Mouse (Mus musculus): ENCODE results near the gene Ntrk2. TPM values are rescaled to one million over a fixed set of nuclear protein-coding genes. Genes with fewer than 3 reads are reported as not detected.
"Not testable (repeated sequence)": the region's sequence is repeated elsewhere in the genome, so short reads cannot be mapped to it uniquely, and the experiment has no call there.

The Ntrk2 gene
- polyA plus RNA-seq, 1 experiment from 2014 or later, result 4.7 TPM

- WGBS, result 78% methylated on average over 4 of the region's 4 CpGs
- H3K4me1 ChIP-seq, result peaks cover 6% of the 10 kb centered on the region; the same call in 1 of the 2 replicates
- ATAC-seq (ENCODE audit: extremely low read depth, insufficient number of reproducible peaks, low FRiP score, low TSS enrichment), result no peak
- H3K36me3 ChIP-seq, result no peaks in the 10 kb centered on the region
- H3K27me3 ChIP-seq (replicated peaks), result no peaks in the 10 kb centered on the region
- H3K9ac ChIP-seq, result no peak overlapping the region
- H3K27ac ChIP-seq (replicated peaks), result no peak overlapping the region
- no peak overlapping the region for H3K4me3 ChIP-seq
- no peaks in the 10 kb centered on the region for H3K9me3 ChIP-seq
- H3K4me2 ChIP-seq, result no peak overlapping the region
Measured at GRCm38 (mm10) chr13:59089016-59089415, 282.6 kb downstream of the Ntrk2 start.

GRCm38 (mm10) chr13:59091138-59091971 is 285.0 kb downstream of the Ntrk2 start:
- Histone ChIP-seq H3K9ac (no peak overlapping the region), H3K27me3 (replicated peaks) (no peaks in the 10 kb centered on the region), H3K9me3 (no peaks in the 10 kb centered on the region), H3K4me1 (peaks cover 6% of the 10 kb centered on the region; the same call in 1 of the 2 replicates), H3K27ac (replicated peaks) (no peak overlapping the region; the same call in 1 of the 2 replicates), H3K4me2 (no peak overlapping the region), H3K4me3 (no peak overlapping the region), H3K36me3 (no peaks in the 10 kb centered on the region)
- no peak for ATAC-seq (ENCODE audit: extremely low read depth, insufficient number of reproducible peaks, low FRiP score, low TSS enrichment)
- 41% methylated on average over 13 of the region's 13 CpGs for WGBS

- 68% methylated on average over 10 of the region's 10 CpGs for WGBS
- no peaks in the 10 kb centered on the region for H3K27me3 ChIP-seq (replicated peaks)
- peaks cover 6% of the 10 kb centered on the region; the same call in 1 of the 2 replicates for H3K4me1 ChIP-seq
- H3K9ac ChIP-seq, result no peak overlapping the region
- no peak overlapping the region for H3K4me3 ChIP-seq
- no peak overlapping the region for H3K4me2 ChIP-seq
- ATAC-seq (ENCODE audit: extremely low read depth, insufficient number of reproducible peaks, low FRiP score, low TSS enrichment), result no peak
- no peak overlapping the region for H3K27ac ChIP-seq (replicated peaks)
- H3K36me3 ChIP-seq, result no peaks in the 10 kb centered on the region
- no peaks in the 10 kb centered on the region for H3K9me3 ChIP-seq
Measured at GRCm38 (mm10) chr13:59092045-59092857, 285.9 kb downstream of the Ntrk2 start.

GRCm38 (mm10) chr13:59092858-59093154 is 286.4 kb downstream of the Ntrk2 start:
- Histone ChIP-seq H3K4me3 (no peak overlapping the region), H3K27me3 (replicated peaks) (no peaks in the 10 kb centered on the region), H3K9me3 (no peaks in the 10 kb centered on the region), H3K4me2 (no peak overlapping the region), H3K27ac (replicated peaks) (no peak overlapping the region), H3K9ac (no peak overlapping the region), H3K4me1 (peaks cover 6% of the 10 kb centered on the region; the same call in 1 of the 2 replicates), H3K36me3 (no peaks in the 10 kb centered on the region)
- WGBS, result 27% methylated on average over 4 of the region's 4 CpGs
- no peak for ATAC-seq (ENCODE audit: extremely low read depth, insufficient number of reproducible peaks, low FRiP score, low TSS enrichment)

- no peak overlapping the region for H3K4me3 ChIP-seq
- ATAC-seq (ENCODE audit: extremely low read depth, insufficient number of reproducible peaks, low FRiP score, low TSS enrichment), result no peak
- no peak overlapping the region for H3K9ac ChIP-seq
- H3K36me3 ChIP-seq, result no peaks in the 10 kb centered on the region
- no peaks in the 10 kb centered on the region for H3K9me3 ChIP-seq
- 84% methylated on average over 7 of the region's 7 CpGs for WGBS
- H3K27ac ChIP-seq (replicated peaks), result no peak overlapping the region
- no peak overlapping the region for H3K4me2 ChIP-seq
- H3K4me1 ChIP-seq, result peaks cover 6% of the 10 kb centered on the region; the same call in 1 of the 2 replicates
- H3K27me3 ChIP-seq (replicated peaks), result peaks cover 4% of the 10 kb centered on the region; the same call in 1 of the 2 replicates
Measured at GRCm38 (mm10) chr13:59094722-59095121, 288.4 kb downstream of the Ntrk2 start.

GRCm38 (mm10) chr13:59095811-59096391 is 289.5 kb downstream of the Ntrk2 start:
- ATAC-seq (ENCODE audit: extremely low read depth, insufficient number of reproducible peaks, low FRiP score, low TSS enrichment), result no peak
- H3K9ac ChIP-seq, result no peak overlapping the region
- WGBS, result 39% methylated on average over 10 of the region's 10 CpGs
- H3K4me3 ChIP-seq, result no peak overlapping the region
- H3K4me1 ChIP-seq, result peaks cover 6% of the 10 kb centered on the region; the same call in 1 of the 2 replicates
- H3K4me2 ChIP-seq, result no peak overlapping the region
- no peak overlapping the region for H3K27ac ChIP-seq (replicated peaks)
- no peaks in the 10 kb centered on the region for H3K36me3 ChIP-seq
- H3K27me3 ChIP-seq (replicated peaks), result peaks cover 4% of the 10 kb centered on the region; the same call in 1 of the 2 replicates
- no peaks in the 10 kb centered on the region for H3K9me3 ChIP-seq

- H3K4me2 ChIP-seq, result no peak overlapping the region
- H3K27me3 ChIP-seq (replicated peaks), result peaks cover 4% of the 10 kb centered on the region; the same call in 1 of the 2 replicates
- ATAC-seq (ENCODE audit: extremely low read depth, insufficient number of reproducible peaks, low FRiP score, low TSS enrichment), result no peak
- H3K4me1 ChIP-seq, result no peaks in the 10 kb centered on the region
- H3K4me3 ChIP-seq, result no peak overlapping the region
- no peak overlapping the region for H3K27ac ChIP-seq (replicated peaks)
- no peaks in the 10 kb centered on the region for H3K9me3 ChIP-seq
- H3K9ac ChIP-seq, result no peak overlapping the region
- no peaks in the 10 kb centered on the region for H3K36me3 ChIP-seq
- 38% methylated on average over 10 of the region's 10 CpGs for WGBS
Measured at GRCm38 (mm10) chr13:59100086-59100485, 293.7 kb downstream of the Ntrk2 start.

- not testable (repeated sequence) for H3K9ac ChIP-seq; H3K27me3 ChIP-seq (replicated peaks); H3K36me3 ChIP-seq; H3K27ac ChIP-seq (replicated peaks); H3K9me3 ChIP-seq; H3K4me2 ChIP-seq; H3K4me3 ChIP-seq; ATAC-seq (ENCODE audit: extremely low read depth, insufficient number of reproducible peaks, low FRiP score, low TSS enrichment); H3K4me1 ChIP-seq
- 85% methylated on average over 10 of the region's 10 CpGs for WGBS
Measured at GRCm38 (mm10) chr13:59107791-59108190, 301.4 kb downstream of the Ntrk2 start.

GRCm38 (mm10) chr13:59110107-59110506 is 303.7 kb downstream of the Ntrk2 start:
- H3K36me3 ChIP-seq, result no peaks in the 10 kb centered on the region
- no peak overlapping the region for H3K4me3 ChIP-seq
- ATAC-seq (ENCODE audit: extremely low read depth, insufficient number of reproducible peaks, low FRiP score, low TSS enrichment), result no peak
- no peaks in the 10 kb centered on the region for H3K27me3 ChIP-seq (replicated peaks)
- H3K27ac ChIP-seq (replicated peaks), result no peak overlapping the region
- H3K4me2 ChIP-seq, result no peak overlapping the region
- WGBS, result 81% methylated on average over 5 of the region's 5 CpGs
- no peak overlapping the region for H3K9ac ChIP-seq
- H3K9me3 ChIP-seq, result peaks cover 5% of the 10 kb centered on the region; the same call in 1 of the 2 replicates
- no peaks in the 10 kb centered on the region for H3K4me1 ChIP-seq

- H3K27ac ChIP-seq (replicated peaks), result no peak overlapping the region
- H3K27me3 ChIP-seq (replicated peaks), result no peaks in the 10 kb centered on the region
- peaks cover 4% of the 10 kb centered on the region for H3K4me1 ChIP-seq
- no peak overlapping the region for H3K9ac ChIP-seq
- no peak for ATAC-seq (ENCODE audit: extremely low read depth, insufficient number of reproducible peaks, low FRiP score, low TSS enrichment)
- peaks cover 14% of the 10 kb centered on the region; the same call in 1 of the 2 replicates for H3K9me3 ChIP-seq
- WGBS, result 90% methylated on average over 1 of the region's 1 CpGs
- no peaks in the 10 kb centered on the region for H3K36me3 ChIP-seq
- H3K4me3 ChIP-seq, result no peak overlapping the region
- no peak overlapping the region for H3K4me2 ChIP-seq
Measured at GRCm38 (mm10) chr13:59114684-59115083, 308.3 kb downstream of the Ntrk2 start.

- no peak overlapping the region for H3K9ac ChIP-seq
- WGBS, result 87% methylated on average over 14 of the region's 14 CpGs
Measured at GRCm38 (mm10) chr13:59115551-59115950, 309.2 kb downstream of the Ntrk2 start.

More at GRCm38 (mm10) chr13:59115551-59115950, 309.2 kb downstream of the Ntrk2 start:
- ATAC-seq (ENCODE audit: extremely low read depth, insufficient number of reproducible peaks, low FRiP score, low TSS enrichment), result no peak
- Histone ChIP-seq H3K36me3 (no peaks in the 10 kb centered on the region), H3K27me3 (replicated peaks) (no peaks in the 10 kb centered on the region), H3K4me2 (no peak overlapping the region), H3K27ac (replicated peaks) (no peak overlapping the region), H3K9me3 (peaks cover 14% of the 10 kb centered on the region; the same call in 1 of the 2 replicates), H3K4me3 (no peak overlapping the region), H3K4me1 (peaks cover 9% of the 10 kb centered on the region)
